Mouse (Mus musculus): ENCODE results near the gene Fam222a. TPM values are rescaled to one million over a fixed set of nuclear protein-coding genes. Genes with fewer than 3 reads are reported as not detected.

Fam222a gene
- total RNA-seq, 2 experiments from 2014 or later, result 7.9 to 9.0 TPM

DNA sequence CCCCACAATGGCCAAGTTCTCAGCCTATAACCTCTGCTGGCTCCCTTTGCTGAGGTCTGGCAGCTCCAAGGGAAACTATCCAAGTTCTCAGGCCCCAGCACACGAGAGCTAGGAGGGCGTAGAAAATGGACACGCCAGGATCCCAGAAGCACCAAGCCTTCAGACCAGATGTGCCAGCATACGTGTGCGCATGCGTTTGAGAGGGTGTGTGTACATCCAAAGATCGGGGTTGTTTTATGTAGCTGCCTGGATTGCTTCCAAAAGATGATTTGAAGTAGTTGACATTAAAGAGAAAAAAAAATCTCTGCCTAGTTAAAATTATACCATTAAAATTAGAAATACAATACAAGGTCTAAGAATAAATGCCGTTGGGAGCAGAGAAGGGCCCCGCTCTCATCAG is 22.7 kb upstream of the Fam222a start:
- Histone ChIP-seq H3K4me3 (no peak overlapping the region), H3K27ac (no peak overlapping the region)
- intact Hi-C loops (cut with DNase I), result no loop called here
- no peak for TF ChIP-seq CTCF (IDR thresholded peaks at IDR 0.05)
- no peak for DNase-seq (ENCODE audit: extremely low spot score in 1 of 2, low spot score in 2 of 2)

DNA sequence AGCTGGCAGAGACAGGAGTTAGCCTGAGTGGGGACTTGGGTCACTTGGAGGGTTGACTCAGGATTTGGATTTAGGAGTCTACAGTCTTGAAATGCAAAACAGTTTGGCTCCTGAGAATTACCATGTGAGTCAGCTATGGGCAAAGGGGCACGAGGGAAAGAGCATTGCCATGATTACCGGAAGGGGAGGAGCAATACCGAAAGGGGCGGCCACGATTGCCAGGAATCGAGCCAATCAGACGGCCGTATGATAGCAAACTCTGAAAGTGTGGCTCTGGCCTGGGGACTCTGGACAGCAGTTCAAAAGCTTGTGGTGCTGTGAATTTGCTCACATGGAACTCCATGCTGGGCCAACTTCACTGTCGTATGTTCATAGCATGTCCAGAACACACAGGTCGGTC is 18.8 kb upstream of the Fam222a start:
- DNase-seq (ENCODE audit: extremely low spot score in 1 of 2, low spot score in 2 of 2), result no peak
- intact Hi-C loops (cut with DNase I), result no loop called here
- Histone ChIP-seq H3K27ac (no peak overlapping the region), H3K4me3 (no peak overlapping the region)
- no peak for TF ChIP-seq CTCF (IDR thresholded peaks at IDR 0.05)

GRCm38 (mm10) chr5:114549770-114550169 is 18.0 kb upstream of the Fam222a start:
- DNase-seq (ENCODE audit: extremely low spot score in 1 of 2, low spot score in 2 of 2), result no peak
- intact Hi-C loops (cut with DNase I), result no loop called here
- TF ChIP-seq CTCF (IDR thresholded peaks at IDR 0.05), result no peak
- Histone ChIP-seq H3K4me3 (no peak overlapping the region), H3K27ac (no peak overlapping the region)

GRCm38 (mm10) chr5:114550431-114550830 is 17.4 kb upstream of the Fam222a start:
- intact Hi-C loops (cut with DNase I), result no loop called here
- H3K27ac ChIP-seq, result no peak overlapping the region
- no peak for TF ChIP-seq CTCF (IDR thresholded peaks at IDR 0.05)
- no peak for DNase-seq (ENCODE audit: extremely low spot score in 1 of 2, low spot score in 2 of 2)
- no peak overlapping the region for H3K4me3 ChIP-seq

GRCm38 (mm10) chr5:114550886-114551492 is 16.8 kb upstream of the Fam222a start:
- H3K4me3 ChIP-seq, result no peak overlapping the region
- no peak for TF ChIP-seq CTCF (IDR thresholded peaks at IDR 0.05)
- DNase-seq (ENCODE audit: extremely low spot score in 1 of 2, low spot score in 2 of 2), result no peak
- intact Hi-C loops (cut with DNase I), result no loop called here
- H3K27ac ChIP-seq, result no peak overlapping the region

- Histone ChIP-seq H3K4me3 (no peak overlapping the region), H3K27ac (no peak overlapping the region)
- no peak for DNase-seq (ENCODE audit: extremely low spot score in 1 of 2, low spot score in 2 of 2)
- intact Hi-C loops (cut with DNase I), result no loop called here
- no peak for TF ChIP-seq CTCF (IDR thresholded peaks at IDR 0.05)
Measured at GRCm38 (mm10) chr5:114552507-114553208, 15.2 kb upstream of the Fam222a start.

DNA sequence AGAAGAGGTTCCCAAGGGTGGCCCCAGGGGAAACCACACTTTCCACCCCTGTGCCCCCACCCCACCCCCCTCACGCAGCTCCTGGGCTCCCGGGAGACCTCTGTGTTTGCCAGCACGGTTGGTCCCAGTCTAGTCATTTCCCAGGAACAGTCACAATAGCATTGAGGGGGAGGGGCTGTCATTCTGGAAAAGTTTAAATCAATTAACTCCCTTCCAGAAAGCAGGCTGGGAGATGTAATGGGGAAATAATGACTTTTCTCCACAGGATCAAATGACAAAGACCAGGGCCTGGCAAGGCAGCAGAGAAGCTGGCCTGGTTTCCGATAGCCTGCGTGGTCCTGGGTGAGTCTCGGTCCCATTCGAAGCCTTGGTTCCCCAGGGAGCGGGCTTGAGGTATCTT is 14.1 kb upstream of the Fam222a start:
- intact Hi-C loops (cut with DNase I), result no loop called here
- TF ChIP-seq CTCF (IDR thresholded peaks at IDR 0.05), result no peak
- Histone ChIP-seq H3K4me3 (no peak overlapping the region), H3K27ac (no peak overlapping the region)
- no peak for DNase-seq (ENCODE audit: extremely low spot score in 1 of 2, low spot score in 2 of 2)

GRCm38 (mm10) chr5:114555424-114555823 is 12.4 kb upstream of the Fam222a start:
- TF ChIP-seq CTCF (IDR thresholded peaks at IDR 0.05), result peak; percentile 20
- Histone ChIP-seq H3K4me3 (no peak overlapping the region), H3K27ac (no peak overlapping the region)
- DNase-seq (ENCODE audit: extremely low spot score in 1 of 2, low spot score in 2 of 2), result no peak
- intact Hi-C loops (cut with DNase I), result no loop called here

- intact Hi-C loops (cut with DNase I), result no loop called here
- no peak overlapping the region for H3K4me3 ChIP-seq
- TF ChIP-seq CTCF (IDR thresholded peaks at IDR 0.05), result no peak
- no peak overlapping the region for H3K27ac ChIP-seq
- DNase-seq (ENCODE audit: extremely low spot score in 1 of 2, low spot score in 2 of 2), result no peak
Measured at GRCm38 (mm10) chr5:114556109-114556508, 11.7 kb upstream of the Fam222a start.

GRCm38 (mm10) chr5:114557765-114558731 is 9.8 kb upstream of the Fam222a start:
- DNase-seq (ENCODE audit: extremely low spot score in 1 of 2, low spot score in 2 of 2), result no peak
- intact Hi-C loops (cut with DNase I), result no loop called here

GRCm38 (mm10) chr5:114560533-114560936 is 7.3 kb upstream of the Fam222a start:
- no peak for DNase-seq (ENCODE audit: extremely low spot score in 1 of 2, low spot score in 2 of 2)
- Histone ChIP-seq H3K4me3 (no peak overlapping the region), H3K27ac (no peak overlapping the region)
- intact Hi-C loops (cut with DNase I), result no loop called here
- no peak for TF ChIP-seq CTCF (IDR thresholded peaks at IDR 0.05)

More at GRCm38 (mm10) chr5:114557765-114558731, 9.8 kb upstream of the Fam222a start:
- Histone ChIP-seq H3K27ac (no peak overlapping the region), H3K4me3 (no peak overlapping the region)
- TF ChIP-seq CTCF (IDR thresholded peaks at IDR 0.05), result no peak

- TF ChIP-seq CTCF (IDR thresholded peaks at IDR 0.05), result no peak
- DNase-seq (ENCODE audit: extremely low spot score in 1 of 2, low spot score in 2 of 2), result no peak
- Histone ChIP-seq H3K27ac (no peak overlapping the region), H3K4me3 (no peak overlapping the region)
- intact Hi-C loops (cut with DNase I), result no loop called here
Measured at GRCm38 (mm10) chr5:114560965-114561364, 6.9 kb upstream of the Fam222a start.

Data from left cerebral cortex, adult 2 months (tissue).